Mouse (Mus musculus) embryonic fibroblast, embryonic 13.5 days (primary cell): Measurements from ENCODE around the gene Zfp566.

ENCODE experiments used
- CTCF ChIP-seq: IDR thresholded peaks from 2 replicates; pipeline ENCODE4 v1.5.1; 2011; ENCODE audit warnings: mild to moderate bottlenecking, control low read depth, low read length, moderate library complexity, borderline replicate concordance; ENCODE audit not compliant: insufficient read depth
- POLR2A ChIP-seq: IDR thresholded peaks from 2 replicates; pipeline ENCODE4 v1.6.1; 2011; ENCODE audit warnings: low read depth, mild to moderate bottlenecking, control low read depth, low read length, moderate library complexity

- TF ChIP-seq CTCF (no peak), POLR2A (no peak)
Measured at GRCm38 (mm10) chr7:30092666-30093065, 2.3 kb upstream of the Zfp566 start.
